Mouse (Mus musculus) cerebellum, postnatal 10 days (tissue): Measurements from ENCODE around the gene Hmgxb4.
"Not testable (repeated sequence)": the region's sequence is repeated elsewhere in the genome, so short reads cannot be mapped to it uniquely, and the experiment has no call there.

Experiments
- DNase-seq, 2 experiments: peaks; one replicate each; pipeline ENCODE4 v3.0.0; 2021; ENCODE audit warnings: mixed read lengths in 2 of 2

Gene Hmgxb4

GRCm38 (mm10) chr8:74993081-74993474 is at the start of gene Hmgxb4:
Gene Hmgxb4 (plus strand): TSS chr8:74993356.
- no peak for DNase-seq

GRCm38 (mm10) chr8:74949445-74949844 is 43.7 kb upstream of the Hmgxb4 start:
- no peak for DNase-seq

DNA sequence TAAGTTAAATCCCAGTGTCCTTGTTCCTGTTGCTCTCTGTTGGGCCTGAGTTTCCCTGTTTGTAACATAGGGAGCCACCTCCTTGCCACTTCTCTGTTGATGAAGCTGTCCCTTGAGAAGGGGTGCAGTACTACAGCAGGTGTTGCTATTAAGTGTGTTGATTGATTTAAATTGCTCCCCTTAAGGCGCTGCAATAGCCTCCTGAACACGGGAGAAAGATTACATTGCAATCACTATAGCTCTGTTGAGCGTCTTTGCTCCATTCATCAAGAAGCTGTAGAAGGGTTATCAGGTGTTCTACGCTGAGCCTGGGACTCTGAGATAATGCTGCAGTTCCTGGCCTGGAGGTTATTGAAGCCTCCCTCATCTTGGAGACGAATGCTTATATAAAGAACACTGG is 29.2 kb upstream of the Hmgxb4 start:
- no peak for DNase-seq

DNA sequence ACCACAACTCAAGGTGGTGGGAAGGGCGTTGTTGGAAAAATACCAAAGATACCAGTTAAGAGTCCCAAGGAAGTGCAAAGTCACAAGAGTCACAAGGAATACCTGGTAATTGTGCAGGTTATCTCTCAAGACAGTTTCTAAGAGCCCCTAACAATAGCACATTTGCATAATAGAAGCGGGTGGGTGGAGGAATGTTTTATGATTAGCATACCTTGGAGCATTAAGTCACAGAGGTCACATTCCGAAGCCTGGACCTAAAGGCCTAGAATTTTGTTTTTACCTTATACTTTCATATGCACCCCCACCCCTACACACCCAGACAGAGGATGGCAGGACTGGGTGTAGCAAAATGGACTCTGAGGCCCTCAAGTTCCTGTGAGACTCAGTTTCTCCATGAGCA is 22.9 kb upstream of the Hmgxb4 start:
- not testable (repeated sequence) for DNase-seq

DNA sequence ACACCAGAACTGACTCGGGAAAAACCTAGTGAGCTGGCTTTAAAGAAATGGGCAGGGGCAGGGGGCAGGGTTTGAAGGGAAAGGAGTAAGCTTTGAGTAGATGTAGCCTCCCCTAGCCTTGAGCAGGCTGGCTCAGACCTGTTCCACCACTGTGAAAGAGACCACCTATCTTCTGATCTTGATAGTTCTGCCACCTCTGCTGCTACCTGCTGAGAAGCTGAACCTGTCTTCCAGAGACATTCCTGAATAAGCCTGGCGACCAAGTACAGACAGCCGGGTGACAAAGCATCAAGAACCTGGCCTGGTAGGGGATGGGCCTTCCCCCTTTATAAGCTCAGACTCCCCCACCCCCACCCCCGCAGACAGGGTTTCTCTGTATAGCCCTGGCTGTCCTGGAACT is 21.5 kb upstream of the Hmgxb4 start:
- DNase-seq = no peak

GRCm38 (mm10) chr8:74972322-74972883 is 20.8 kb upstream of the Hmgxb4 start:
- no peak for DNase-seq

DNA sequence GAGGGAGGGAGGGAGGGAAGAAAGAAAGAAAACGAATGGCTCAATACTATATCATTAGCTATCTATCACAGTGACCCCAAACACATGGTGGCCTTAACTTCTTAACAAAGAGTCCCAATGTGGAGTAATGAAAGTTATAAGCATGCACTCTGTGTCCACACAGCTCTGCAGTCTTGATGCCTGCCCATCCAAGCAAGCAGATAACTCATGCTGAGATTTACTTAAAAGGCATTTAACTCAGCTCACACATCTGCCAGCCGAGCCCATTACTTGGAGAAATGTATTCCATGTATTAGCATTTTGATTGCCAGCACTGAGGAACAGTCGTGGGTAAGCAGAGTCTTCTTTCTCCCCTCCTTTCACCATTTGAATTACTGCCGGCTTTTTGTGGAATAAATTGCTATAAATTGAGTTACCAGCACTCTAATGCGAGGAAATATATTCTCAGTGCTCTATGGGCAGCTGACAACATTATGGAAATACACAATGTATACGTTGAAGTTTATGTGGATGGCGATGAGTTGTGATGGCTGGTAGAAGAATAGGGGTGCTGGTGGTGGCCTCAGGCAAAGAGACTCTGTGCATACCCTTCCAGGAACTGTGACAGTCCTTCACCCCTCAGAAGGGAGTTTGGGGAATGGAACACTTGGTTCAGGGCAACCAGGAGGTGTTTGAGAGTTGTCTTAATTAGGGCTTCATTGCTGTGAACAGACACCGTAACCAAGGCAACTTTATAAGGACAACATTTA is 19.9 kb upstream of the Hmgxb4 start:
- no peak for DNase-seq

DNA sequence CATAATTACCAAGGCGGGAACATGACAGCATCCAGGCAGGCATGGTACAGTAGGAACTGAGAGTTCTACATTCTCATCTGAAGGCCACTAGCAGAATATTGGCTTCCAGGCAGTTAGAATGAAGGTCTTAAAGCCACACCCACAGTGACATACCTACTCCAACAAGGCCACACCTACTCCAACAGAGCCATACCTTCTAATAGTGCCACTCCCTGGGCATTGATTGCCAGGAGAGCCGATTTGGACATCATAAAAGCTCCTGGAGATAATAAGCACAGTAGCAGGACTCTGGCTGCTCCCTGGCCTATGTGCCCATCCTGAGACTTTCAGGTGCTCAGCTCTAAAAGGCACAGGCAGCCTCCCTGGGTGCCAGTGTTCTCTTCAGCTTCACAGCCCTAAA is 19.3 kb upstream of the Hmgxb4 start:
- no peak for DNase-seq

DNA sequence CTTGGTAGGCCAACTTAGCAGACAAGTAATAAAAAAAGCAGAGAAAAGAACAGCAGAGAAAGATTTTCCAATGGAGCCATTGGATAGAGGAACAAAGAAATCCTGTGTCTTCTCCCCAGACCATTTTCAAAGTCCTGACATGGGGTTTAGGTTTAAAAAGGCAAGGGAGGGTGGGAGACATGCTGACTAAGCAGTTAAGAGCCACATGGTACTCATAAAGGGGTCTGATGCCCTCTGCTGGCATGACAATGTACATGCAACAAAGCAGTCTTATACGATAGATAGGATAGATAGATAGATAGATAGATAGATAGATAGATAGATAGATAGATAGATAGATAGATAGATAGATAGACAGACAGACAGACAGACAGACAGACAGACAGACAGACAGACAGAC is 15.7 kb upstream of the Hmgxb4 start:
- DNase-seq = peak; percentile 46 to 52

DNA sequence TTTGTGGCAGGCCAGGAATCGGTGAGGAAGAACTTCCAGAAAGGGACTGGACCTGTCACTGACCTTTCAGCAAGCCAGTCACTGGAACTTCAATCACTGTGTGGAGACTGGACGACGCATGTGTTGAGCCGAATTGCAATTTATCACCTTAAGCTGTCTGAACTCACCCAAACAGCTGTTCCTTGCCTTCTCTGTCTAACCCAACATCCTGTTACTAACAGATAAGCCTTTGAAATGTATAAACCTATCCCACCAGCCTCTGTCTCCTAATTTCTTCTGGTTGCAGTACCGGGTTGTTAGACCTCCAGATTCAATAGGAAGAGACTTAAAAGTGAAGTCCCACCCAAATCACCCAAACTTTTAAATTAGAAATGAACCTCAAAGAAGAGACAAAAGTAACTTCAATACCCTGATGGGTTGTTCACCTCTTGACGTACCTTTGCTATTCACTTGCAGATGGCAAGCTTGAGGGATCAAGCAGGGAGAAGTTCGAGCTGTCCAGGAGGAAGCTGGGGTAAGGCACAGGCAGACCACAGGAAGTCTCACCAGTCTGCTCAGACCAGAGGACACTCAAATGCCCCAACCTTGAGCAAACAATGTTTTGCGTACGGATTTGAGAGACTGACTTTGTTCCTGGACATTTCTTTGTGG is 13.0 kb upstream of the Hmgxb4 start:
- peak in 1 of 2 experiments; percentile 2 for DNase-seq

DNA sequence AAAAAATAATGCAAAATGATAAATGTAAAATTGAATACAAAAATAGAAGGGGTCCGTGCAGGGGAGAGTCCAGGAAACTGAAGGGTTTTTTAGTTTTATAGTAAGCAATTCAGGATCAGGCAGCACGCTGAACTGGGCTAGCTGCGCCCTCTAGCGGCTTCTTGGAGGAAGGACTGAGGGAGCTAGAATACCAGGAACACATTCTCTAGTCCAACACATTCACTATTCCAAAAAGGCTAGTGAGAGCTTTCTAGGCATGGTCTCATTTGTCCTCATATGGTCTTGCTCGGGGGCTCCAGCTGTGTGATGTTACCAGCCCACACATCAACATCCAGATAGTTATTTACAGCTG is 12.5 kb upstream of the Hmgxb4 start:
- peak; percentile 76 to 78 for DNase-seq

DNA sequence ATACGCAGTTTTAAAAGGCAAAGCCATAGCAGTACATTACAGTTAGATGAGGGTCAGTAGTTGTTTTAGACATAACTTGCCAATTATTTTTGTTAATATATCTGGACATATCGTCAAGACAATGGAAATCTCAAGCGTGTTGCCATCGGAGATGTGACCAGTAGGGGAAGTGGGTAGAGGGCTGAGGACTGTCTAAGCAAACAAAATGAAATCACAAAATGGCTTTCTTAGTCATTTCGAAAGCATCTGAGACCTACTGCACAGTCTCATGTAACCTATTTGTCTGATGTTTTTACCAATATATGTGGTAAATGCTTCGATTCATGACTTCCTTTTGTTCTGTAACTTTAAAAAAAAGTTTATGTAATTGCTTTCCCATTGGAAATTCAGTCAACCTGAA is 11.3 kb upstream of the Hmgxb4 start:
- DNase-seq = no peak

- DNase-seq = no peak
Observed at GRCm38 (mm10) chr8:74987436-74987835, 5.7 kb upstream of the Hmgxb4 start.

- DNase-seq = peak; percentile 11 to 19
Observed at GRCm38 (mm10) chr8:74990021-74990420, 3.1 kb upstream of the Hmgxb4 start.

GRCm38 (mm10) chr8:74993475-74994451 is 607 bp downstream of the Hmgxb4 start:
- peak; percentile 90 to 92 for DNase-seq

- peak; percentile 22 to 25 for DNase-seq
Observed at GRCm38 (mm10) chr8:74994540-74994939, 1.4 kb downstream of the Hmgxb4 start.

GRCm38 (mm10) chr8:75000431-75000830 is 7.3 kb downstream of the Hmgxb4 start:
- DNase-seq = no peak

GRCm38 (mm10) chr8:75008826-75009225 is 15.7 kb downstream of the Hmgxb4 start:
- no peak for DNase-seq

DNA sequence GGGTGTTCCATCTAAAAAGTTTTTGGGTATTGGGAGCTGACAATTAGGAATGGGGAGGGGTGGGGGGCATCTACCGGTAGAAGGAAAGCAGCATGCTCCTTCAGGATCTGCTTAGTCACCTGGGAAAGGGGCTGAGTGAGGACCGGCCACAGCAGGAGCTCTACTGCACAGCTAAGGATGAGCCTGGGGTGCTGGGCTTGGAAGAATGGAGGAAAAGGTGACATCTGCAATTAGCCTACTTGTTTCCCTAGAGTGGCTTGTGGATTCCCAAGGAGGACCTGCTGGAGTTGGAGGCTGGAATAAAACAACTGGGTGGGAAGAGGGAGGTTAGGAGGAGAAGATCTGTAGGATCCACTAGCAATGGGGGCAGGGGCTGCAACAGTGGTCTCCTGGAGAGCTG is 20.4 kb downstream of the Hmgxb4 start:
- DNase-seq = no peak

DNA sequence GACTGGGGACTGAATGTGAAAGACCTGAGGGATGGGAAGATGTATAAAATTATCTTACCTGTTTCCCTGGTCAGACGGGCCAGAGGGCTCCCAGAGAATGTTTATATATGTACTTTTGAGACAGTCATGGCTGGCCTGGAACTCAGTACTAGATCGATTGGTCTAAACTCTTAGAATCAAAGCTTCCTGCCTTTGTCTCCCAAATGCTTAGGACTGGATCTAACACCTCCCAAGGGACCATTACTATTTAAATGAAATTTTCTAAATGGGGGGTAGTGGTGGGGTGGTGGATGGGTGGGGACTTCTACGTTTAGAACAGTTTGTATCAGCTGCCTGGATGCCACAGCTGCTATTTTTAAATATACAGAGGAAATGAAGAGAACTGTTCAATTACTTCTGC is 20.8 kb downstream of the Hmgxb4 start:
- DNase-seq = no peak

GRCm38 (mm10) chr8:75015981-75016380 is 22.8 kb downstream of the Hmgxb4 start:
- no peak for DNase-seq

GRCm38 (mm10) chr8:75016422-75016821 is 23.3 kb downstream of the Hmgxb4 start:
- no peak for DNase-seq
